Mouse (Mus musculus) heart, postnatal 0 days (tissue): Measurements from ENCODE around the gene Tubb2a. TPM values are rescaled to one million over a fixed set of nuclear protein-coding genes. Genes with fewer than 3 reads are reported as not detected.
A peak's percentile ranks its signal among the peaks of the same experiment; 100 is the strongest.
"Not testable (repeated sequence)": the region's sequence is repeated elsewhere in the genome, so short reads cannot be mapped to it uniquely, and the experiment has no call there.

Source experiments
- ATAC-seq: fragments of 200-750 bp; cut with Nextera tagmentation; 2 replicates; pipeline ENCODE4 v1.8.0; 2017; ENCODE audit warnings: low read depth, moderate number of reproducible peaks, moderate library complexity; ENCODE audit not compliant: insufficient read depth
- DNase-seq: peaks from one replicate; pipeline ENCODE4 v3.0.0-alpha.2; 2016; ENCODE audit warnings: low spot score
- H3K27ac ChIP-seq: fragments of 300-500 bp; sonication (generic); 2 replicates; pipeline ENCODE4 v1.5.1; 2014; ENCODE audit warnings: low read depth, mild to moderate bottlenecking
- H3K27me3 ChIP-seq: fragments of 300-500 bp; sonication (generic); 2 replicates; pipeline ENCODE4 v1.6.1; 2014; ENCODE audit warnings: low read length, mixed read lengths; ENCODE audit not compliant: control insufficient read depth, insufficient read depth
- H3K36me3 ChIP-seq: fragments of 300-500 bp; sonication (generic); replicated peaks from 2 replicates; pipeline ENCODE4 v1.6.1; 2014; ENCODE audit warnings: low read length, mixed read lengths; ENCODE audit not compliant: control insufficient read depth, insufficient read depth
- H3K4me1 ChIP-seq: fragments of 300-500 bp; sonication (generic); 2 replicates; pipeline ENCODE4 v1.6.1; 2014; ENCODE audit warnings: antibody characterized with exemption; ENCODE audit not compliant: control insufficient read depth, insufficient read depth
- H3K4me2 ChIP-seq: fragments of 300-500 bp; sonication (generic); 2 replicates; pipeline ENCODE4 v1.6.1; 2014; ENCODE audit warnings: low read depth, mild to moderate bottlenecking, low read length, moderate library complexity
- H3K4me3 ChIP-seq: fragments of 300-500 bp; sonication (generic); 2 replicates; pipeline ENCODE4 v1.5.1; 2014; ENCODE audit warnings: low read depth, low read length
- H3K9ac ChIP-seq: fragments of 300-500 bp; sonication (generic); replicated peaks from 2 replicates; pipeline ENCODE4 v1.6.1; 2014; ENCODE audit warnings: low read depth, low read length, mixed read lengths
- H3K9me3 ChIP-seq: fragments of 300-500 bp; sonication (generic); replicated peaks from 2 replicates; pipeline ENCODE4 v1.6.1; 2016; ENCODE audit warnings: low read length; ENCODE audit not compliant: control insufficient read depth
- CTCF ChIP-seq: IDR thresholded peaks from 2 replicates; pipeline ENCODE4 v1.5.1; 2016; ENCODE audit warnings: antibody characterized with exemption, control low read depth, low read depth
- EP300 ChIP-seq: IDR thresholded peaks from 2 replicates; pipeline ENCODE4 v1.6.1; 2016; ENCODE audit warnings: antibody characterized with exemption, low read depth
- WGBS: fragments of 180-500 bp; shearing (Covaris S2); extraction: QIAGEN DNeasy Blood & Tissue Kit; methylation state at CpG from one replicate; pipeline ENCODE4 v1.1.7; 2014; 5-methylcytosine and 5-hydroxymethylcytosine counted together
- polyA plus RNA-seq: library from polyadenylated mRNA; unstranded; fragments of >200 nt; fragmentation: Nextera tagmentation; extraction: Ambion mirVana; gene quantifications from 2 replicates; pipeline ENCODE4 v1.2.1, GENCODE M21; 2015
- total RNA-seq: library from RNA; depleted of rRNA; stranded (reverse); fragments of >200 nt; gene quantifications from 2 replicates; pipeline ENCODE4 v1.2.3, GENCODE M21; 2014; ENCODE audit warnings: low replicate concordance

The Tubb2a gene
- total and polyA plus RNA-seq, 2 experiments from 2014 or later, result 105 to 291 TPM

GRCm38 (mm10) chr13:34088871-34089288 lies 11.1 kb upstream of the Tubb2a start:
- TF ChIP-seq EP300 (no peak), CTCF (no peak)
- ATAC-seq (no peak), DNase-seq (no peak)
- 70% methylated on average over 7 of the region's 7 CpGs for WGBS
- Histone ChIP-seq H3K27me3 (no peaks in the 10 kb centered on the region), H3K9ac (no peak overlapping the region), H3K4me1 (peaks cover 14% of the 10 kb centered on the region), H3K9me3 (no peaks in the 10 kb centered on the region), H3K27ac (peak overlapping the region; percentile 52; the same call in 1 of the 2 replicates), H3K4me2 (no peak overlapping the region), H3K36me3 (no peaks in the 10 kb centered on the region), H3K4me3 (no peak overlapping the region)

GRCm38 (mm10) chr13:34088201-34088649 lies 10.4 kb upstream of the Tubb2a start:
- not testable (repeated sequence) for H3K9me3 ChIP-seq, ATAC-seq, H3K4me2 ChIP-seq, DNase-seq, H3K27me3 ChIP-seq, H3K4me3 ChIP-seq, H3K36me3 ChIP-seq, H3K9ac ChIP-seq
- WGBS, result 41% methylated on average over 5 of the region's 5 CpGs
- peak overlapping the region; percentile 52 for H3K27ac ChIP-seq
- peaks cover 14% of the 10 kb centered on the region for H3K4me1 ChIP-seq

- WGBS, result 17% methylated on average over 7 of the region's 7 CpGs
- DNase-seq (peak; percentile 43), ATAC-seq (peak; percentile 65)
Measured at GRCm38 (mm10) chr13:34087052-34087812, 9.4 kb upstream of the Tubb2a start.

GRCm38 (mm10) chr13:34084026-34084750 lies 6.4 kb upstream of the Tubb2a start:
- Histone ChIP-seq H3K36me3 (no peaks in the 10 kb centered on the region), H3K4me1 (peaks cover 14% of the 10 kb centered on the region), H3K9ac (no peak overlapping the region), H3K27ac (peak overlapping the region; percentile 75), H3K27me3 (no peaks in the 10 kb centered on the region), H3K4me3 (no peak overlapping the region), H3K4me2 (0 out of 2 replicates have a peak overlapping the region, but pooled peaks have one; percentile 21), H3K9me3 (no peaks in the 10 kb centered on the region)
- WGBS, result 54% methylated on average over 9 of the region's 9 CpGs
- TF ChIP-seq EP300, result no peak
- TF ChIP-seq CTCF, result no peak
- ATAC-seq, result no peak
- no peak for DNase-seq

More at GRCm38 (mm10) chr13:34087052-34087812, 9.4 kb upstream of the Tubb2a start:
- H3K36me3 ChIP-seq, result no peaks in the 10 kb centered on the region
- peak overlapping the region; percentile 52 for H3K27ac ChIP-seq
- H3K4me1 ChIP-seq, result peaks cover 14% of the 10 kb centered on the region
- no peak overlapping the region for H3K9ac ChIP-seq
- no peaks in the 10 kb centered on the region for H3K9me3 ChIP-seq
- no peak overlapping the region for H3K4me3 ChIP-seq
- no peak for TF ChIP-seq CTCF
- no peak for TF ChIP-seq EP300
- no peak overlapping the region for H3K4me2 ChIP-seq
- no peaks in the 10 kb centered on the region for H3K27me3 ChIP-seq

- no peaks in the 10 kb centered on the region for H3K36me3 ChIP-seq
- WGBS, result 81% methylated on average over 4 of the region's 4 CpGs
- ATAC-seq, result no peak
Measured at GRCm38 (mm10) chr13:34081926-34082325, 4.1 kb upstream of the Tubb2a start.

More at GRCm38 (mm10) chr13:34081926-34082325, 4.1 kb upstream of the Tubb2a start:
- no peaks in the 10 kb centered on the region for H3K9me3 ChIP-seq
- no peak for DNase-seq
- no peak overlapping the region for H3K4me3 ChIP-seq
- no peak overlapping the region for H3K9ac ChIP-seq
- no peak overlapping the region for H3K4me2 ChIP-seq
- H3K4me1 ChIP-seq, result peaks cover 8% of the 10 kb centered on the region
- no peaks in the 10 kb centered on the region for H3K27me3 ChIP-seq
- H3K27ac ChIP-seq, result no peak overlapping the region
- TF ChIP-seq EP300, result no peak
- TF ChIP-seq CTCF, result no peak
